Mouse (Mus musculus) midbrain, embryonic 11.5 days (tissue): ENCODE results near the gene Smpd2. TPM values are rescaled to one million over a fixed set of nuclear protein-coding genes. Genes with fewer than 3 reads are reported as not detected.
A peak's percentile ranks its signal among the peaks of the same experiment; 100 is the strongest.

Experiments
- ATAC-seq: fragments of 200-750 bp; cut with Nextera tagmentation; 2 replicates; pipeline ENCODE4 v1.8.0; 2017; ENCODE audit warnings: moderate TSS enrichment, moderate library complexity; ENCODE audit not compliant: low FRiP score
- DNase-seq: peaks from one replicate; pipeline ENCODE4 v3.0.0; 2015; ENCODE audit warnings: low spot score; ENCODE audit errors: missing footprints
- H3K27ac ChIP-seq: fragments of 300-500 bp; sonication (generic); 2 replicates; pipeline ENCODE4 v1.5.1; 2014; ENCODE audit warnings: low read depth, low read length
- H3K27me3 ChIP-seq: fragments of 300-500 bp; sonication (generic); 2 replicates; pipeline ENCODE4 v1.6.1; 2014; ENCODE audit warnings: mild to moderate bottlenecking, low read length, moderate library complexity, mixed read lengths; ENCODE audit not compliant: control insufficient read depth, insufficient read depth
- H3K36me3 ChIP-seq: fragments of 300-500 bp; sonication (generic); 2 replicates; pipeline ENCODE4 v1.6.1; 2014; ENCODE audit warnings: mild to moderate bottlenecking, low read length, moderate library complexity, mixed read lengths; ENCODE audit not compliant: control insufficient read depth, insufficient read depth
- H3K4me1 ChIP-seq: fragments of 300-500 bp; sonication (generic); 2 replicates; pipeline ENCODE4 v1.6.1; 2014; ENCODE audit warnings: low read length; ENCODE audit not compliant: control insufficient read depth, insufficient read depth
- H3K4me2 ChIP-seq: fragments of 300-500 bp; sonication (generic); 2 replicates; pipeline ENCODE4 v1.6.1; 2014; ENCODE audit warnings: mild to moderate bottlenecking, moderate library complexity
- H3K4me3 ChIP-seq: fragments of 300-500 bp; sonication (generic); 2 replicates; pipeline ENCODE4 v1.5.1; 2014; ENCODE audit warnings: low read depth, low read length
- H3K9ac ChIP-seq: fragments of 300-500 bp; sonication (generic); 2 replicates; pipeline ENCODE4 v1.6.1; 2014; ENCODE audit warnings: low read length
- H3K9me3 ChIP-seq: fragments of 300-500 bp; sonication (generic); 2 replicates; pipeline ENCODE4 v1.6.1; 2016; ENCODE audit warnings: low read length; ENCODE audit not compliant: control insufficient read depth
- WGBS: fragments of 180-500 bp; shearing (Covaris S2); extraction: QIAGEN DNeasy Blood & Tissue Kit; methylation state at CpG from one replicate; pipeline ENCODE4 v1.1.7; 2014; 5-methylcytosine and 5-hydroxymethylcytosine counted together
- polyA plus RNA-seq: library from polyadenylated mRNA; unstranded; fragments of >200 nt; fragmentation: Nextera tagmentation; extraction: Ambion mirVana; gene quantifications from 2 replicates; pipeline ENCODE4 v1.2.1, GENCODE M21; 2014

Gene Smpd2
- polyA plus RNA-seq, 1 experiment from 2014 or later, result 60.0 TPM

- Histone ChIP-seq H3K27me3 (no peaks in the 10 kb centered on the region), H3K36me3 (no peaks in the 10 kb centered on the region), H3K27ac (no peak overlapping the region), H3K9ac (no peak overlapping the region), H3K4me1 (peaks cover under 1% of the 10 kb centered on the region), H3K4me2 (no peak overlapping the region), H3K4me3 (no peak overlapping the region), H3K9me3 (no peaks in the 10 kb centered on the region)
- DNase-seq, result no peak
- ATAC-seq, result no peak
- 84% methylated on average over 3 of the region's 3 CpGs for WGBS
These were observed 19.5 kb downstream of the Smpd2 start for GRCm38 (mm10) chr10:41470693-41471092.

- Histone ChIP-seq H3K27ac (no peak overlapping the region), H3K4me2 (no peak overlapping the region), H3K9me3 (no peaks in the 10 kb centered on the region), H3K4me1 (no peaks in the 10 kb centered on the region), H3K9ac (no peak overlapping the region), H3K4me3 (no peak overlapping the region), H3K36me3 (peaks cover 5% of the 10 kb centered on the region; the same call in 1 of the 2 replicates), H3K27me3 (no peaks in the 10 kb centered on the region)
- 30% methylated on average over 6 of the region's 6 CpGs for WGBS
- DNase-seq (peak; percentile 65), ATAC-seq (no peak)
These were observed 22.8 kb downstream of the Smpd2 start for GRCm38 (mm10) chr10:41467325-41467724.

- DNase-seq, result peak; percentile 57
- no peak for ATAC-seq
- H3K27me3 ChIP-seq, result no peaks in the 10 kb centered on the region
- peaks cover 5% of the 10 kb centered on the region; the same call in 1 of the 2 replicates for H3K36me3 ChIP-seq
- H3K4me1 ChIP-seq, result no peaks in the 10 kb centered on the region
- H3K9me3 ChIP-seq, result no peaks in the 10 kb centered on the region
- no peak overlapping the region for H3K4me2 ChIP-seq
- H3K27ac ChIP-seq, result no peak overlapping the region
- no peak overlapping the region for H3K9ac ChIP-seq
- WGBS, result 33% methylated on average over 15 of the region's 15 CpGs
- no peak overlapping the region for H3K4me3 ChIP-seq
These were observed 25.7 kb downstream of the Smpd2 start for GRCm38 (mm10) chr10:41464401-41464955.

- H3K9me3 ChIP-seq, result no peaks in the 10 kb centered on the region
- H3K4me1 ChIP-seq, result no peaks in the 10 kb centered on the region
- H3K4me2 ChIP-seq, result no peak overlapping the region
- no peak overlapping the region for H3K27ac ChIP-seq
- DNase-seq (peak; percentile 60), ATAC-seq (no peak)
- H3K27me3 ChIP-seq, result no peaks in the 10 kb centered on the region
- H3K4me3 ChIP-seq, result no peak overlapping the region
- H3K36me3 ChIP-seq, result peaks cover 9% of the 10 kb centered on the region
- 97% methylated on average over 3 of the region's 3 CpGs for WGBS
- no peak overlapping the region for H3K9ac ChIP-seq
These were observed 29.0 kb downstream of the Smpd2 start for GRCm38 (mm10) chr10:41461057-41461722.

- Histone ChIP-seq H3K9me3 (no peaks in the 10 kb centered on the region), H3K4me1 (no peaks in the 10 kb centered on the region), H3K27ac (no peak overlapping the region), H3K27me3 (no peaks in the 10 kb centered on the region), H3K4me2 (no peak overlapping the region), H3K9ac (no peak overlapping the region), H3K36me3 (peaks cover 9% of the 10 kb centered on the region), H3K4me3 (no peak overlapping the region)
- peak; percentile 12 for DNase-seq
- no peak for ATAC-seq
- WGBS, result 35% methylated on average over 2 of the region's 2 CpGs
These were observed 29.7 kb downstream of the Smpd2 start for GRCm38 (mm10) chr10:41460501-41460900.

- H3K36me3 ChIP-seq, result peaks cover 7% of the 10 kb centered on the region
- no peaks in the 10 kb centered on the region for H3K27me3 ChIP-seq
- ATAC-seq (no peak), DNase-seq (peak; percentile 39)
- WGBS, result 77% methylated on average over 4 of the region's 4 CpGs
- H3K9me3 ChIP-seq, result no peaks in the 10 kb centered on the region
- H3K9ac ChIP-seq, result no peak overlapping the region
- no peaks in the 10 kb centered on the region for H3K4me1 ChIP-seq
- H3K4me2 ChIP-seq, result no peak overlapping the region
- no peak overlapping the region for H3K27ac ChIP-seq
- no peak overlapping the region for H3K4me3 ChIP-seq
These were observed 30.2 kb downstream of the Smpd2 start for GRCm38 (mm10) chr10:41459990-41460389.

- Histone ChIP-seq H3K4me2 (no peak overlapping the region), H3K27ac (no peak overlapping the region), H3K27me3 (no peaks in the 10 kb centered on the region), H3K36me3 (peaks cover 4% of the 10 kb centered on the region; the same call in 1 of the 2 replicates), H3K9ac (no peak overlapping the region), H3K9me3 (no peaks in the 10 kb centered on the region), H3K4me3 (no peak overlapping the region), H3K4me1 (peaks cover 8% of the 10 kb centered on the region; the same call in 1 of the 2 replicates)
- no peak for ATAC-seq
- WGBS, result 88% methylated on average over 3 of the region's 3 CpGs
- no peak for DNase-seq
These were observed 37.4 kb downstream of the Smpd2 start for GRCm38 (mm10) chr10:41452791-41453190.

- H3K4me3 ChIP-seq, result no peak overlapping the region
- peaks cover 8% of the 10 kb centered on the region; the same call in 1 of the 2 replicates for H3K4me1 ChIP-seq
- H3K27ac ChIP-seq, result no peak overlapping the region
- ATAC-seq (no peak), DNase-seq (no peak)
- 96% methylated on average over 9 of the region's 9 CpGs for WGBS
- no peak overlapping the region for H3K4me2 ChIP-seq
- H3K9me3 ChIP-seq, result no peaks in the 10 kb centered on the region
- no peaks in the 10 kb centered on the region for H3K27me3 ChIP-seq
- no peak overlapping the region for H3K9ac ChIP-seq
- peaks cover 4% of the 10 kb centered on the region; the same call in 1 of the 2 replicates for H3K36me3 ChIP-seq
These were observed 38.5 kb downstream of the Smpd2 start for GRCm38 (mm10) chr10:41451656-41452055.

GRCm38 (mm10) chr10:41450780-41451522 is 39.2 kb downstream of the Smpd2 start:
- Histone ChIP-seq H3K4me2 (peak overlapping the region; percentile 77), H3K4me1 (peaks cover 8% of the 10 kb centered on the region; the same call in 1 of the 2 replicates), H3K36me3 (no peaks in the 10 kb centered on the region), H3K9me3 (no peaks in the 10 kb centered on the region), H3K27me3 (no peaks in the 10 kb centered on the region), H3K9ac (peak overlapping the region; percentile 79), H3K4me3 (peak overlapping the region; percentile 89), H3K27ac (no peak overlapping the region)
- DNase-seq (no peak), ATAC-seq (0 out of 2 replicates have a peak, but pooled peaks have one; percentile 1)
- 60% methylated on average over 18 of the region's 18 CpGs for WGBS
